Comparison of ENCODE assay signal across 8 mouse cellular contexts in genomic region chr1:106036861-106037599, GRCm38 (mm10). TPM values are rescaled to one million over a fixed set of nuclear protein-coding genes. Genes with fewer than 3 reads are reported as not detected.
DNase-seq lines count a peak whose midpoint lies in the region; ATAC-seq and TF ChIP-seq lines count a peak whose summit lies in the region.

No protein-coding gene starts in this region.

- peak; percentile 66 to 67 for DNase-seq in adrenal gland, postnatal 36 days
- DNase-seq in embryonic facial prominence, embryonic 14.5 days (ENCODE audit: low spot score), result peak; percentile 55
- peak; percentile 65 for DNase-seq in limb, embryonic 14.5 days (ENCODE audit: low spot score)
- DNase-seq in spleen, postnatal 4 days (ENCODE audit: low spot score in 2 of 2), result peak; percentile 54 to 82

- no peak overlapping the region for H3K27ac ChIP-seq in embryonic facial prominence, embryonic 14.5 days (replicated peaks; ENCODE audit: low read depth, low read length)
- no peak overlapping the region for H3K27ac ChIP-seq in heart, embryonic 11.5 days (ENCODE audit: low read depth, low read length)
- no peak overlapping the region for H3K27ac ChIP-seq in kidney, embryonic 15.5 days
- H3K27ac ChIP-seq in limb, embryonic 14.5 days (replicated peaks; ENCODE audit: low read depth, low read length), result no peak overlapping the region

- H3K9me3 ChIP-seq in embryonic facial prominence, embryonic 14.5 days (ENCODE audit: control insufficient read depth, low read length), result no peaks in the 10 kb centered on the region
- H3K9me3 ChIP-seq in heart, embryonic 11.5 days (replicated peaks; ENCODE audit: control insufficient read depth, low read length), result no peaks in the 10 kb centered on the region
- no peaks in the 10 kb centered on the region for H3K9me3 ChIP-seq in kidney, embryonic 15.5 days (replicated peaks)
- no peaks in the 10 kb centered on the region for H3K9me3 ChIP-seq in limb, embryonic 14.5 days (ENCODE audit: control insufficient read depth, low read length)

- no peaks in the 10 kb centered on the region for H3K27me3 ChIP-seq in embryonic facial prominence, embryonic 14.5 days (replicated peaks; ENCODE audit: control insufficient read depth, insufficient read depth, low read length)
- no peaks in the 10 kb centered on the region for H3K27me3 ChIP-seq in heart, embryonic 11.5 days (ENCODE audit: control insufficient read depth, insufficient read depth, low read length)
- H3K27me3 ChIP-seq in kidney, embryonic 15.5 days, result no peaks in the 10 kb centered on the region
- H3K27me3 ChIP-seq in limb, embryonic 14.5 days (ENCODE audit: control insufficient read depth, insufficient read depth, low read length), result no peaks in the 10 kb centered on the region

- no peak overlapping the region for H3K4me3 ChIP-seq in embryonic facial prominence, embryonic 14.5 days (ENCODE audit: low read depth, low read length)
- no peak overlapping the region for H3K4me3 ChIP-seq in heart, embryonic 11.5 days (ENCODE audit: low read depth, low read length)
- H3K4me3 ChIP-seq in kidney, embryonic 15.5 days (replicated peaks), result no peak overlapping the region
- no peak overlapping the region for H3K4me3 ChIP-seq in limb, embryonic 14.5 days (replicated peaks; ENCODE audit: low read length)

- H3K4me1 ChIP-seq in embryonic facial prominence, embryonic 14.5 days (ENCODE audit: control insufficient read depth, insufficient read depth, low read length), result no peaks in the 10 kb centered on the region
- H3K4me1 ChIP-seq in heart, embryonic 11.5 days (ENCODE audit: control insufficient read depth, insufficient read depth, low read length), result peaks cover 10% of the 10 kb centered on the region
- peaks cover 20% of the 10 kb centered on the region for H3K4me1 ChIP-seq in kidney, embryonic 15.5 days
- H3K4me1 ChIP-seq in limb, embryonic 14.5 days (ENCODE audit: control insufficient read depth, insufficient read depth, low read length), result no peaks in the 10 kb centered on the region

- no peak overlapping the region for H3K4me2 ChIP-seq in embryonic facial prominence, embryonic 14.5 days (ENCODE audit: low read depth, low read length)
- no peak overlapping the region for H3K4me2 ChIP-seq in heart, embryonic 11.5 days
- no peak overlapping the region for H3K4me2 ChIP-seq in kidney, embryonic 15.5 days
- no peak overlapping the region for H3K4me2 ChIP-seq in limb, embryonic 14.5 days (replicated peaks; ENCODE audit: low read depth, low read length, severe bottlenecking)

- no peaks in the 10 kb centered on the region for H3K36me3 ChIP-seq in embryonic facial prominence, embryonic 14.5 days (ENCODE audit: control insufficient read depth, insufficient read depth, low read length)
- H3K36me3 ChIP-seq in heart, embryonic 11.5 days (ENCODE audit: control insufficient read depth, insufficient read depth, low read length), result no peaks in the 10 kb centered on the region
- peaks cover 13% of the 10 kb centered on the region for H3K36me3 ChIP-seq in kidney, embryonic 15.5 days
- peaks cover 6% of the 10 kb centered on the region; the same call in 1 of the 2 replicates for H3K36me3 ChIP-seq in limb, embryonic 14.5 days (ENCODE audit: control insufficient read depth, insufficient read depth, low read length)

- H3K9ac ChIP-seq in embryonic facial prominence, embryonic 14.5 days (ENCODE audit: low read depth, low read length), result no peak overlapping the region
- no peak overlapping the region for H3K9ac ChIP-seq in heart, embryonic 11.5 days (ENCODE audit: low read depth, low read length)
- H3K9ac ChIP-seq in kidney, embryonic 15.5 days, result no peak overlapping the region
- no peak overlapping the region for H3K9ac ChIP-seq in limb, embryonic 14.5 days (ENCODE audit: low read depth, low read length, severe bottlenecking)

- no peak for TF ChIP-seq POLR2A in limb, embryonic 14.5 days (IDR thresholded peaks at IDR 0.05; ENCODE audit: borderline replicate concordance, extremely low read depth, insufficient read depth, insufficient read length)

- ATAC-seq in CD4-positive, CD25-positive, alpha-beta regulatory T cell, adult 4 months, result peak; percentile 69
- peak; percentile 53 for ATAC-seq in embryonic facial prominence, embryonic 14.5 days (ENCODE audit: low read depth)
- ATAC-seq in heart, embryonic 11.5 days (replicated peaks; ENCODE audit: insufficient number of reproducible peaks, low FRiP score, low TSS enrichment), result 0 out of 2 replicates have a peak, but pooled peaks have one; percentile 27
- ATAC-seq in kidney, embryonic 15.5 days (replicated peaks; ENCODE audit: low FRiP score), result peak; percentile 63
- ATAC-seq in limb, embryonic 14.5 days (ENCODE audit: low FRiP score, low read depth), result peak; percentile 39
- ATAC-seq in monocyte, adult 5-6 weeks (replicated peaks; ENCODE audit: insufficient number of reproducible peaks, low FRiP score, low TSS enrichment, poor library complexity, severe bottlenecking), result peak; percentile 61; the same call in 1 of the 2 replicates

- WGBS in embryonic facial prominence, embryonic 14.5 days, result 60% methylated on average over 19 of the region's 19 CpGs
- WGBS in heart, embryonic 11.5 days (ENCODE audit: insufficient replicate concordance), result 60% methylated on average over 19 of the region's 19 CpGs
- WGBS in kidney, embryonic 15.5 days, result 61% methylated on average over 19 of the region's 19 CpGs
- 59% methylated on average over 19 of the region's 19 CpGs for WGBS in limb, embryonic 14.5 days

RNA-seq across cellular contexts. Expression of gene Zcchc2, which starts 46.8 kb away (rescaled TPM):
- polyA plus RNA-seq in CD4-positive, CD25-positive, alpha-beta regulatory T cell, adult 4 months (2017; shearing (Covaris generic)), result 1 to 10 TPM; 7.3 to 8.8 TPM
- total RNA-seq in adrenal gland, postnatal 36 days (2021), result 10 to 100 TPM; 15.6 to 17.8 TPM
- 2.8 TPM in 2 replicates for polyA plus RNA-seq in embryonic facial prominence, embryonic 14.5 days (2014; fragmentation: Nextera tagmentation; extraction: Ambion mirVana)
- polyA plus RNA-seq in heart, embryonic 11.5 days (2014; fragmentation: Nextera tagmentation; extraction: Ambion mirVana), result 2.4 and 2.7 TPM in 2 replicates
- 3.1 and 3.2 TPM in 2 replicates for polyA plus RNA-seq in kidney, embryonic 15.5 days (2015; fragmentation: Nextera tagmentation; extraction: Ambion mirVana)
- 12.1 and 15.0 TPM in 2 replicates for polyA plus RNA-seq in limb, embryonic 14.5 days (2012; rRNA removed)
- polyA plus RNA-seq in limb, embryonic 14.5 days (2014; fragmentation: Nextera tagmentation; extraction: Ambion mirVana), result 2.8 TPM in 2 replicates
- total RNA-seq in monocyte, adult 5-6 weeks (2017), result 40.5 to 52.4 TPM (median 42.4 TPM) in 3 replicates
